Mouse (Mus musculus) lung, postnatal 0 days (tissue): Measurements from ENCODE around the gene Vps52. TPM values are rescaled to one million over a fixed set of nuclear protein-coding genes. Genes with fewer than 3 reads are reported as not detected.

Source experiments
- ATAC-seq: fragments of 200-750 bp; cut with Nextera tagmentation; 2 replicates; pipeline ENCODE4 v1.8.0; 2017; ENCODE audit warnings: moderate library complexity
- DNase-seq: peaks from one replicate; pipeline ENCODE4 v3.0.0-alpha.2; 2016; ENCODE audit warnings: low spot score
- H3K27ac ChIP-seq: fragments of 300-500 bp; sonication (generic); 2 replicates; pipeline ENCODE4 v1.5.1; 2014; ENCODE audit warnings: antibody characterized with exemption, mild to moderate bottlenecking, low read length, mixed read lengths
- H3K27me3 ChIP-seq: fragments of 300-500 bp; sonication (generic); replicated peaks from 2 replicates; pipeline ENCODE4 v1.6.1; 2014; ENCODE audit warnings: low read length, mixed read lengths; ENCODE audit not compliant: insufficient read depth
- H3K36me3 ChIP-seq: fragments of 300-500 bp; sonication (generic); 2 replicates; pipeline ENCODE4 v1.6.1; 2014; ENCODE audit warnings: low read length, mixed read lengths; ENCODE audit not compliant: insufficient read depth
- H3K4me1 ChIP-seq: fragments of 300-500 bp; sonication (generic); 2 replicates; pipeline ENCODE4 v1.6.1; 2014; ENCODE audit warnings: antibody characterized with exemption, low read depth, low read length, mixed read lengths; ENCODE audit not compliant: insufficient read depth
- H3K4me2 ChIP-seq: fragments of 300-500 bp; sonication (generic); replicated peaks from 2 replicates; pipeline ENCODE4 v1.6.1; 2014; ENCODE audit warnings: low read depth, mild to moderate bottlenecking, low read length, moderate library complexity, mixed read lengths
- H3K4me3 ChIP-seq: fragments of 300-500 bp; sonication (generic); 2 replicates; pipeline ENCODE4 v1.5.1; 2014; ENCODE audit warnings: low read depth, low read length
- H3K9ac ChIP-seq: fragments of 300-500 bp; sonication (generic); replicated peaks from 2 replicates; pipeline ENCODE4 v1.6.1; 2014; ENCODE audit warnings: low read depth, mild to moderate bottlenecking
- H3K9me3 ChIP-seq: fragments of 300-500 bp; sonication (generic); 2 replicates; pipeline ENCODE4 v1.6.1; 2016; ENCODE audit warnings: low read length, mixed read lengths
- CTCF ChIP-seq: IDR thresholded peaks from 2 replicates; pipeline ENCODE4 v1.5.1; 2016; ENCODE audit warnings: antibody characterized with exemption, mild to moderate bottlenecking
- EP300 ChIP-seq: IDR thresholded peaks from 2 replicates; pipeline ENCODE4 v1.6.1; 2016; ENCODE audit warnings: antibody characterized with exemption, mild to moderate bottlenecking, control low read depth
- WGBS: fragments of 180-500 bp; shearing (Covaris S2); extraction: QIAGEN DNeasy Blood & Tissue Kit; methylation state at CpG from one replicate; pipeline ENCODE4 v1.1.7; 2014; 5-methylcytosine and 5-hydroxymethylcytosine counted together
- polyA plus RNA-seq: library from polyadenylated mRNA; unstranded; fragments of >200 nt; fragmentation: Nextera tagmentation; extraction: Ambion mirVana; gene quantifications from 2 replicates; pipeline ENCODE4 v1.2.1, GENCODE M21; 2015

Gene Vps52
- polyA plus RNA-seq, 1 experiment from 2014 or later, result 28.5 TPM

DNA sequence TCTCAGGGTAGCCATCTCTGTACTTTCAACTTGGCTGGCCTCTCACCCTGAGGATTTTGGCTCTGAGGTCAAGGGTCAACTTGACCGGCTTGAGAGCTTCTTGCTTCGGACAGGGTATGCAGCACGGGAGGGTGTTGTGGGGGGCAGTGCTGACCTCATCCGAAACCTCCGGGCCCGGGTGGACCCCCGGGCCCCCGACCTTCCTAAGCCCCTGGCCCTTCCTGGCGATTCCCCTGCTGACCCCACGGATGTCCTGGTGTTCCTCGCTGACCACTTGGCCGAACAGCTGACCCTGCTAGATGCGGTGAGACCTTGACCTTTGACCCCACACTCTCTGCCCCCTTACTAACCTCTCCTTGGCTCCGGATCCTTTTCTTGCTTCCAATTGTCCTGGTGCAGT, 23.2 kb upstream of the Vps52 start:
- TF ChIP-seq CTCF (no peak), EP300 (no peak)
- Histone ChIP-seq H3K4me2 (no peak overlapping the region), H3K9me3 (no peaks in the 10 kb centered on the region), H3K27me3 (no peaks in the 10 kb centered on the region), H3K27ac (no peak overlapping the region), H3K4me1 (0 out of 2 replicates have a peak, but pooled peaks cover 5% of the 10 kb centered on the region), H3K9ac (no peak overlapping the region), H3K4me3 (no peak overlapping the region), H3K36me3 (peaks cover 20% of the 10 kb centered on the region)
- no peak for ATAC-seq
- WGBS, result 86% methylated on average over 11 of the region's 14 CpGs
- no peak for DNase-seq

DNA sequence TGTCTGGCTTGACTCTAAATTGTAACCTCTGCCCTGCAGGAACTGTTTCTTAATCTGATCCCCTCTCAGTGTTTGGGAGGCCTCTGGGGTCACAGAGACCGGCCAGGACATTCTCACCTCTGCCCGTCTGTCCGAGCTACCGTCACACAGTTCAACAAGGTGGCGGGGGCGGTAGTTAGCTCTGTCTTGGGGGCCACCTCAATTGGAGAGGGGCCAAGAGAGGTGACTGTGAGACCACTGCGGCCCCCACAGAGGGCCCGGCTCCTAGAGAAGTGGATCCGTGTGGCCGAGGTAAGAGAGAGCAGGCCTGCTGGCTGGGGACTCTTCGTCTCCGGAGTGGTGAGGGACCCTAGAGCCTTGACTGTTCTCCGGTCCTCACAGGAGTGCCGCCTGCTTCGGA, 22.6 kb upstream of the Vps52 start:
- Histone ChIP-seq H3K4me2 (no peak overlapping the region), H3K9ac (no peak overlapping the region), H3K36me3 (peaks cover 20% of the 10 kb centered on the region), H3K4me1 (0 out of 2 replicates have a peak, but pooled peaks cover 5% of the 10 kb centered on the region), H3K9me3 (no peaks in the 10 kb centered on the region), H3K27me3 (no peaks in the 10 kb centered on the region), H3K4me3 (no peak overlapping the region), H3K27ac (no peak overlapping the region)
- TF ChIP-seq CTCF (no peak), EP300 (no peak)
- no peak for DNase-seq
- no peak for ATAC-seq
- WGBS, result 93% methylated on average over 15 of the region's 15 CpGs

DNA sequence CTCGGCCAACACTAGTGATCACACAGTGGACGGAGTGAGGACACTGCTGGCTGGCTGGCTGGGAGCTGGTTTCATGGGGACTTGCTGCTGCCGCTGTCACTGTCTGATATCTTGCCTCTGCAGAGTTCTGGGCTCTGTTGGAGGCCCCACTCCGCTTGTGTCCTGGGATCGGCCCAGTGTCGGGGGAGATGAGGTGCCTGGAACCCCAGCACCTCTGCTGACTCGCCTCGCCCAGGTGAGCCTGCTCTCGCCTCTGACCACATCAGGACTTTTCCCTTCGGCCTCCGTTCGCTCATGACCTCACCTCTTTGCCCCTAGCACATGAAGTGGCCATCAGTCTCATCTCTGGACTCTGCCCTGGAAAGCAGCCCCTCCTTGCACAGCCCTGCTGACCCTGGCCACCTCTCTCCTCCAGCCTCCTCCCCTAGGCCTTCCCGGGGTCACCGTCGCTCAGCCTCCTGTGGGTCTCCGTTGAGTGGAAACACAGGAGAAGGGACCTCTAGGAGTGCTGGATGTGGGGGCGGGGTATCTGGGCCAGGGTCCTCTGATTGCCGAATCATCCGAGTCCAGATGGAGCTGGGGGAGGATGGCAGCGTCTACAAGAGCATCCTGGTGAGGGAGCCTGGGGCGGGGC, 20.1 kb upstream of the Vps52 start:
- 0 out of 2 replicates have a peak, but pooled peaks cover 5% of the 10 kb centered on the region for H3K4me1 ChIP-seq
- ATAC-seq (no peak), DNase-seq (no peak)
- TF ChIP-seq CTCF, result no peak
- no peak for TF ChIP-seq EP300
- H3K36me3 ChIP-seq, result peaks cover 20% of the 10 kb centered on the region
- H3K27ac ChIP-seq, result no peak overlapping the region
- H3K4me3 ChIP-seq, result no peak overlapping the region
- no peaks in the 10 kb centered on the region for H3K27me3 ChIP-seq
- no peak overlapping the region for H3K4me2 ChIP-seq
- no peaks in the 10 kb centered on the region for H3K9me3 ChIP-seq
- WGBS, result 83% methylated on average over 21 of the region's 21 CpGs
- no peak overlapping the region for H3K9ac ChIP-seq

DNA sequence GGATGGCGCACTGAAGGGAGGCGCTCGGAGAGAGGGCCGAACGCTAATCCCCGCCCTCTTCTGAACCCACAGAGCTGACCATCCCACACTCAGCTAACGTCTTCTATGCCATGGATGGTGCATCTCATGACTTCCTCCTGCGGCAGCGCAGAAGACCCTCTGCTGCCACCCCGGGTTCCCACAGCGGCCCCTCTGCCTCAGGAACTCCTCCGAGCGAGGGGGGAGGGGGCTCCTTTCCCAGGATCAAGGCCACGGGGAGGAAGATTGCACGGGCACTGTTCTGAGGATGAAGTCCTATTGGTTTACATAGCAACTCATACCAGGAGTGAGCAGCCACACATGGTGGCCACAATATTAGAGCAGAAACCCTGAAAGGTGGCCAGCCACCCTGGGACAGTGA, 18.6 kb upstream of the Vps52 start:
- WGBS, result 79% methylated on average over 15 of the region's 15 CpGs
- DNase-seq (no peak), ATAC-seq (no peak)
- Histone ChIP-seq H3K9ac (no peak overlapping the region), H3K4me2 (no peak overlapping the region), H3K27ac (no peak overlapping the region), H3K4me1 (peaks cover 6% of the 10 kb centered on the region; the same call in 1 of the 2 replicates), H3K4me3 (no peak overlapping the region), H3K9me3 (no peaks in the 10 kb centered on the region), H3K27me3 (no peaks in the 10 kb centered on the region), H3K36me3 (peaks cover 20% of the 10 kb centered on the region)
- no peak for TF ChIP-seq EP300
- TF ChIP-seq CTCF, result no peak

DNA sequence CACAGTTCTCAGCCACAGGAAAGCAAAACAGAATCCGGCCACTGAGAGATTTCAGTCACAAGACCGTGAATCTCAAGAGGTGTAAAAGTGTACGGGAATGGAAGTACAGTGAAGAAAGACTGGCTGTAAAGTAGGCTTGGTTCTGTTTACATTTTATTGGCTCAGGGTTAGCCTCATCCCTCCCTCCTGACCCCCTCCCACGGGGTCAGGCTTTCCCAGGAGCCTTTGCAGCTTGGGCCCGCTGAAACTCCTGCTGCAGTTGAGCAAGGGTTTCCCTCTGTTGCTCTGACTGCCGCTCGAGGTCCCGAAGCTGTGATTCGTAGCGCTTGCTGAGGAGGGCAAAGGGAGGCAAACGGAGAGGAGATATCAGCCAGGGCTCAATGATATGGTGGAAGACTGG, 16.8 kb upstream of the Vps52 start:
- Histone ChIP-seq H3K4me3 (no peak overlapping the region), H3K27me3 (no peaks in the 10 kb centered on the region)

DNA sequence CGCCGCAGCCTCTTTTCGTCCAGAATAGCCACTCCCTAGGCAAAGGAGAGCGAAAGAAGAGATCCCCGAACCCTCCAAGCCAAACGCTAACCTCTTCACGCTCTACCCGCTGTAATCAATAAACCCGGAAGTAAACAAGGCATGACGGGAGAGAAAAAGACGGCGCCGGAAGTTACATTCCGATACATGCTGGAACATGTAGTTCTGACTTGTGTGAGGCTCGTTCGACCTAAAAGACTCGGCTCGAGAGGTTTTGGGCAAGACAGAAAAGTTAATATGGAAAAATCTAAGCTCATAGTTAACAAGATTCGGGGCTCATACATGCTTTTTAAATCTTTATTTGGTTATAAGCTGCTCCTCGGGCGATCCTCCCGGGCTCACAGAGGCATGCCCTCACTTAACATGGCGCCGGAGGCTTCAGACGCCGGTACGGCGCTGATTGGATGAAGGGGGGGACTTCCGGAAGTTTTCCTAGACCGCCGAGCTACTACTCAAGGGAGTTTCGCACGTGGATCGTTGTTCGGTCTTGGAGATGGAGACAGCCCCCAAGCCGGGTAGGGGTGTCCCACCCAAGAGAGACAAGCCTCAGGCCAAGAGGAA, 15.3 kb upstream of the Vps52 start, which contains the start of the genes Pfdn6 and Wdr46:
TSS of gene Pfdn6 (minus strand) at position 138 of the 600 bp plus-strand sequence.
TSS of gene Wdr46 (plus strand) at position 455 of the 600 bp plus-strand sequence.
- Histone ChIP-seq H3K4me1 (peaks cover 6% of the 10 kb centered on the region; the same call in 1 of the 2 replicates), H3K36me3 (0 out of 2 replicates have a peak, but pooled peaks cover 8% of the 10 kb centered on the region), H3K9me3 (no peaks in the 10 kb centered on the region), H3K27me3 (no peaks in the 10 kb centered on the region), H3K4me3 (peak within 1 kb of the TSS; percentile 62), H3K9ac (peak within 1 kb of the TSS; percentile 87), H3K27ac (peak within 1 kb of the TSS; percentile 26; the same call in 1 of the 2 replicates), H3K4me2 (peak within 1 kb of the TSS; percentile 97)
- ATAC-seq (peak; percentile 93), DNase-seq (peak; percentile 97)
- TF ChIP-seq CTCF (no peak), EP300 (peak; percentile 69)
- under 1% methylated on average over 36 of the region's 36 CpGs for WGBS

More for the DNA sequence above, 16.8 kb upstream of the Vps52 start:
- Histone ChIP-seq H3K36me3 (0 out of 2 replicates have a peak, but pooled peaks cover 8% of the 10 kb centered on the region), H3K9ac (no peak overlapping the region), H3K9me3 (no peaks in the 10 kb centered on the region), H3K27ac (no peak overlapping the region), H3K4me2 (no peak overlapping the region), H3K4me1 (peaks cover 6% of the 10 kb centered on the region; the same call in 1 of the 2 replicates)
- DNase-seq, result no peak
- 75% methylated on average over 11 of the region's 11 CpGs for WGBS
- TF ChIP-seq EP300 (no peak), CTCF (no peak)
- ATAC-seq, result no peak
